Mouse (Mus musculus) brain, embryonic 18.5 days (tissue): ENCODE results near the gene Slc39a7.
"Not testable (repeated sequence)": the region's sequence is repeated elsewhere in the genome, so short reads cannot be mapped to it uniquely, and the experiment has no call there.

Experiments
- DNase-seq: peaks from one replicate; pipeline ENCODE4 v3.0.0-alpha.2; 2012; ENCODE audit warnings: low read depth, low spot score

Slc39a7 gene

DNA sequence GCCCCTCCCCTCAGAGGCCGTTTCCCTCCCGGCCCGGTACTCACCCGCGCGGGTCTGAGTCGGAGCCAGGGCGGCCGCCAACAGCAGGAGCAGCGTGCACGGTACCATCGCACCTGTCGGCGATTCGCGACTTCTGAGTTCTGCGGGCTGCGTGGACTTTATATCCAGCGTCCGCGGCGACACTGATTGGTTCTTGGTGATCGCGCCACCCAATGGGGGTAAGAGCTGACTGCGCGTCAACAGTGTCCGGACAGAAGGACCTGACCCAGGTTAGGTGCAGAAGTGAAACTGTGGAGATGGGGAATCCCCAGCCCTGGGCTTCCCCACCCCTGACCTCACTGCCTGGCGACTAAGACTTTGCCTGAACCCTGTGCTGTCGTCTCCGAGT lies 31.3 kb downstream of the Slc39a7 start, which contains the start of gene H2-K1:
Gene H2-K1 (minus strand): TSS at position 198 of the 388 bp plus-strand sequence.
- DNase-seq: no peak

DNA sequence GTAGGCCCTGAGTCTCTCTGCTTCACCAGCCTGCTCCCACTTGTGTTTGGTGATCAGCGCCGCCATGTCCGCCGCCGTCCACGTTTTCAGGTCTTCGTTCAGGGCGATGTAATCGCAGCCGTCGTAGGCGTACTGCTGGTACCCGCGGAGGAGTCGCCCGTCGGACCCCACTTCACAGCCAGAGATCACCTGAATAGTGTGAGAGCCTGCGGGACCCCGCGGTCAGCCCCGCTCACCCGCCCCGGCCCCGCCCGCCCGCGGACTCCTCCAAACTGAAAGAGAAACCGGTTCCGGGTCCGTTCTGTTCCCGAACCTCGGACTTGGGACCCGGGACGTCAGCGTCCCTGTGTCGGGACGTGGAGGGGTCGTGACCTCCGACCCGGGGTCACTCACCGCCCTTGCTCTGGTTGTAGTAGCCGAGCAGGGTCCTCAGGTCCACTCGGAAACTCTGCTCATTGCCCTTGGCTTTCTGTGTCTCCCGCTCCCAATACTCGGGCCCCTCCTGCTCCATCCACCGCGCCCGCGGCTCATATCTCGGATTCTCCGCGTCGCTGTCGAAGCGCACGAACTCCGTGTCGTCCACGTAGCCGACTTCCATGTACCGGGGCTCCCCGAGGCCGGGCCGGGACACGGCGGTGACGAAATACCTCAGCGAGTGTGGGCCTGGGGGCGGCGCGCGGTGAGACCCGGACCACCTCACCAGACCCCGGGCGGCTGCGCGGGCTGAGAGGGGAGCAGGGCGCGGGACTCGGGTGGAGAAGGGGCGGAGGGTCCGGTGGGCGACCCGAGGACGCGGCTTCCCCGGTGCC lies 31.9 kb downstream of the Slc39a7 start:
- DNase-seq: no peak

DNA sequence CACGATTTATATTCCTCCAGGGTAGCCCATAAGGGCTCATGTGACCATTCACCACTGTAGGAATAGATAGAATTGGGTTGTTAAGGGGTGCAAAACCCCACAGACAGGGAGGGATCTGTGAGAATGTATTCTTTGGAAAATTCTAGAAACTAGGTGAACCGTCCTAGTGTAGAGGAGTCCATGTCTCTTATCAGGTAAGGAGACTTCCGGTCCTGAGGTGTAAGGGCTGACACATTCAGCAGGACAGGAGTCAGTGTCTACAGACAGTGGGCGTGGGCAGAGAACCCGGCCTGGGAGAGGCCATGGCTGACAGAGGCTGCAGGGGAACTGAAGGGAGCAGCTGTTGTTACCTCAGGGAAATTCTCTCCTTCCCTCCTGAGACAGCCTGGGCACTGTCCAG lies 32.8 kb downstream of the Slc39a7 start:
- not testable (repeated sequence) for DNase-seq

DNA sequence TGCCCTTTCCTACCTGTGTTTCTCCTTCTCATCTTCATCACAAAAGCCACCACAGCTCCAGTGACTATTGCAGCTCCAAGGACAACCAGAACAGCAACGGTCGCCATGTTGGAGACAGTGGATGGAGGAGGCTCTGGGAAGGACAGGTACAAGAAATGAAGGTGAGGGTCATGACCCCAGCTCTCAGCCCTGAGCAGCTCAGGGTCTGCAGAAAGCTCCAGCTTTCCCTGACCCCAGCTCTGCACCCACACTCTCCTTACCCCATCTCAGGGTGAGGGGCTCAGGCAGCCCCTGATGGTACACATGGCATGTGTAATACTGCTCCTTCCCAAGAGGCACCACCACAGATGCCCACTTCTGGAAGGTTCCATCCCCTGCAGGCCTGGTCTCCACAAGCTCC lies 34.5 kb downstream of the Slc39a7 start:
- not testable (repeated sequence) for DNase-seq

DNA sequence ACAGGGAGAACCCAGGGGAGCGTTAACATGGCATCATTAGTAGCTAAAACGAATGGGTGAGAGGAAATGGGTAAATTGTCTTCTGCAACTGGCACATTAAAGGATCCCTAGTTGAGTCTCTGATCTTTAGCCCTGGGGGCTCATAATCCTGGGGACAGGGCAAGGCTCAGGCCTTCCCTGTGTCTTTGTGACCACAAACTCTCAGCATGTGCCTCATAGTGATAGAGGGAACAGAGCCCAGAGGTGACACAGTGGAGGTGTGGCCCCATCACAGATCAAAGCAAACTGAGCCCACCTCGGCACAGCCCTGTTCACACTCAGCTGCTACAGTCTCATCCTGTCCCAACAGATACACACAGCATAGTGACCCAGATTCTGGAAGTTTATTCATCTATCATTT lies 35.8 kb downstream of the Slc39a7 start:
- no peak for DNase-seq

DNA sequence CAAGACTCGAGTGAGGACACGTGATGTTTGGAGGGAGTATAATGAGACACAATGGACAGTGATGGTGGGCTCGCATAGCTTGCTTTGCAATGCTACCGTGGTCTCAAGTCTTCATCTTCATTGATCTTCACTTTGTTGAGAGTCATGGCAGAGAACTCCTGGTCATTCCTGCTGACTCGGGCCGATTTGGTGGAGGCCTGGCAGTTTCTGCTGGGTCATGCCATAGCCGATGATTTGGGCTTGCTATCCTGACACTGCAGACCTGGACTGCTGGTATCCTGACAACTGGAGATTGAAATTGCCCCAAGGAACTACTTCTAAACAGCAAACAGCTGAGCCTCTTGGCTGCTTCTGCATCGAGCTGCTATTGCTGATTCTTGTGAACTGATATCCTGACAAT lies 36.5 kb downstream of the Slc39a7 start:
- DNase-seq: no peak

DNA sequence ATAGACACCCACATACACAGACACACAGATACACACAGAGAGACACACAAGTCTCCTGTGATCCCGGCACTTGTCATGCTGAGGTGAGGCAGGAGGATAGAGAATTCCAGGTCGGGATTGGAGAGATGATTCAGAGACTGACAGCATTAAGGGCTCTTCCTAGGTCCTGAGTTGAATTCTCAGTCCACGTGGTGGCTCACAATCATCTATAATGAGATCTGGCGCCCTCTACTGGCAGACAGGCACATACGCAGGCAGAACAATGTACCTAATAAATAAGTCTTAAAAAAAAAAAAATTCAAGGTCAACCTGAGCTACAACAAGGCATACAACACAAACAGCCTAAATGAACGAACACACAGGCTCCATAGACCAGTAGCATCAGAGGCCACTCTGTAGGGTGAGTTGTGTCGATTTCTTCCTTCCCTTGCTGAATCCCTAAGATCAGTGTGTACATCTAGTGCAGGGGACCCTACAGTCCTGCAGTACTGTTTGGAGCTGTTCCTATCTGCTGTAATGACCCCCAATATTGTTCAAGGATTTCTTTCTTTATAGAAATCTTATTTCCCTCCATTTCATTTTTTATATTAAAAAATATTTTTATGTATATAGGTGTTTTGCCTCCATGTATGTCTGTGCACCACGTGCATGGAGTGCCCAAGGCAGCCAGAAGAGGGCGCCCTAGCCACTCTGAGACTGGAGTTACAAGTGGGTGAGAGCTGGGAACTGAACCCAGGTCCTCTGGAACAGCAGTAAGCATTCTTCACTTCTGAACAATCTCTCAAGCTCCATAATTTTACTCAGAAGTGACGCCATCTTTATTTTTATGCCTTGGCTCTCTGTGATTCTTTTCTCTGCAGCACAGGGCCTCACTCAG lies 39.5 kb downstream of the Slc39a7 start:
- DNase-seq: peak; percentile 28

DNA sequence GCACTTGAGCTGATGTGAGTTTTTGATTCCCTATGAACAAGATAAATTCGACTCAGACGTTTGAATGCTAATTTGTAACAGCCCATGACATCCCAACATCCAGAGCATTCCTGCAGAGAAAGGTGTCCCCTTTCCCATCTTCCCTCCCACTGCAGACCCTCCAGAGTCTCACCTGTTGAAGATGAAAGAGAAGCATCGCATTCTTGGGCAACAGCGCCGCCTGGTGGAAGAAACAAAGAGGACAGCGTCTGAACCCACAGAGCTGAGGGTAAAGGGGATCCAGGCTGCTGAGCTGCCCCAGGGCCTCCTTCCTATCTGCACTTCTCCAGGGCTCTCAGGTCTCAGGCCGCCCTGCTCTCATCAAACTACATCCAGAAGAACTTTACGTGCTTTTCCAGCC lies 49.3 kb downstream of the Slc39a7 start:
- DNase-seq: not testable (repeated sequence)

DNA sequence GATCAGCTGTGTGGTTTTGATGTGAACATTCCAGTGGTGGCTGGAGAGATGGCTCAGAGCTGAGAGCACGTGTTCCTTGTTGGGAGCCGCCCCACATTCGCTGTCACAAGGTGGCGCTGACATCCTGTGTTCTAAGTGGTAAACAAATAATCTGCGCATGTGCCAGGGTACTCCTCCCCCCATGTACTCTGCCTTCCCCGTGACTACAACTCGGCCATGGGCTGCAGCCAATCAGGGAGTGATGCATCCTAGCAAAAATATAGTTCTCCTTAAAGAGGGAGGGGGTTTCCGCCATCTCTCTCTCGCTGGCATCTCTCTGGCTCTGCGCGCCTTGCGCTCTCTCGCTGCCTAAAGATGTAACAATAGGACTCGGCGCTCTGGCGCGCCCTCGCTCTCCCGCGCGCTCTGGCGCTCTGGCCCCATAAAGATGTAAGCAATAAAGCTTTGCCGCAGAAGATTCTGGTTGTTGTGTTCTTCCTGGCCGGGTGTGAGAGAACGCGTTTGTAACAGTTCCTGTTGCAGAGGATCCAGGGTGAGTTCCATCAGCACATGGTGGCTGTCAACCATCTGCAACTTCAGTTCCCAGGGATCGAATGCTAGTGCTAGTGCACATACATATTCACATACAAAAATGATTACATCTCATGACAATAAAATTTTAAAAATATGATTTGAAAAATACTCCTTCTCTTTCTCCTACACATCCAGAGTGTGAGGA lies 50.1 kb downstream of the Slc39a7 start:
- peak; percentile 90 for DNase-seq

DNA sequence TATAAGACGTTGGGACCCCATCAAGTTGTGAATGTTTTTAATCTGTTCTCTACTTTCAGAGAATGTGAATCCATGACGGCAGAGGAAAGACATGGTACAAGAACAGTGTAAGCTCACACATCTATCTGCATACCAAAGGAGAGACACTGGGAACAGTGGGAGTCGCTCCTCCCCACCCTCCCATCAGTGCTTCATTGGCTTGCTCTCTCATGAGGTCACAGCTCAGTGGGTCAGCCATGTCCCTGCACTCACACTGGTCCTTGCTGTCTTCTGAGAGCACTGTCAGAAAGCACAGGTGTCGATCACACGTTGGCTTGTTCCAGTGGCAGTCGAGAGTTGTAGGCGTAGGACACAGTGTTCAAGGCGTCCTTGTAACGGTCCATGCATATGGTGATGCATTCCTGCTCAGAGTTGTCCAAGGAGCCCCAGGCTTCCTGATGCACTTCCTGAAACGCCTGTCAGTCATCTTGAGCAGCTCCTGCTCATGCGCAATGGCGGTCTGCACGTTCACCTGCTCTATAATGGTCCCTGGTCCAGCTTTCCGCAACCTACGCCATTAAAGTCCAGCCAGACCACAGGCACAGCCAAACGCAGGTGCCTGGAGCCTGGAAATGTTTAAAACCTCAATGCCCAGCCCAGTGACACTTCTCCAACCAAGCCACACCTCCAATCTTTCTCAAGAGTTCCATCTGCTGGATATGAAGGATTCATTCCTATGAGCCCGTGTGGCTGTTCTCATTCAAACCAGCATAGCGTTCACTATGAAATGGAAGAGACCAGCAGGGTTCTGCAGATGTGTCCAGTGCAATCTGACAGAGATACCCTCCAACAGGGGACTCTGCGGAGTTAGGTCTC lies 51.1 kb downstream of the Slc39a7 start:
- no peak for DNase-seq

DNA sequence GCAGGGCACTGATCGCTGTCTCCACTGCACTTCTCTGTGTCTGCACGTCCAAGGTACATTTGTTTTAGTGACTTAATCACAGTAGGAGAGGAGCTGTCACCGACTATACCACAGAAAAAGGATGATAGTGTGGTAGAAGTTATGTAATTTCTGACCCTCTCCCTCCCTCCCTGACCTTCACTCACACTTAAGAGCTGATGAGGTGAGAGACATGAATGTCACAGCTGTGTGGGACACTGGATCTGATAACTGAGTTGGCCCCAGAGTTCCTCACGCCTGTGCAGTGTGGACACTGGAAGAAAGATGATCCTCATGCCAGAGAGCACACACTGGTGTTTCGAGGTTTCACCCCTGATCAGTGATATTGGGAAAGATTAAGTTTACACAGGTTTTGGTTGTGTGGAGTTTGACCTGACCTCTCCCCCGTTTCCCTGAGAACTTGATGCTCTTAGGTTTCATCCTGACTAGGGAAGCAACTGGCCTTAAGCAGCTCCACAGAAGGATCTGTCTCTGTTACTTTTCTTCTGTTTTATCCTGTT lies 51.9 kb downstream of the Slc39a7 start:
- no peak for DNase-seq

DNA sequence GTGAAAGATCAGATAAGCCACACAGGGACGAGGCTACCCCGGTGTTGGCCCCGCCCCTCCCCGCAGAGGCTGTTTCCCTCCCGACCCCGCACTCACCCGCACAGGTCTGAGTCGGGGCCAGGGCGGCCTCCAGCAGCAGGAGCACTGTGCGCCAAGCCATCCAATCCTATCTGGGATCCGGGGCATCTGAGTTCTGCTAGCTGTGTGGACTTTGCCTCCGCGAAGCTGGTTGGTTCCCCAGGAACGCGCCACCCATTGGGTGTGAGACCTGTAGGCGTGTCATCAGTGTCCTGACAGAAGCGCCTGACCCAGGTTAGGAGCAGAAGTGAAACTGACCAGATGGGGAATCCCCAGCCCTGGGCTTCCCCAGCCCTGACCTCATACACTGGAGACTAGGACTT lies 52.9 kb downstream of the Slc39a7 start:
- no peak for DNase-seq
